Mouse (Mus musculus) erythroblast, embryonic 14.5 days (primary cell): ENCODE results near the gene Ctc1.

Experiments used
- GATA1 ChIP-seq: IDR thresholded peaks from 2 replicates; pipeline ENCODE4 v1.6.1; 2012; ENCODE audit warnings: low read length, inconsistent platforms, mixed read lengths
- TAL1 ChIP-seq: IDR thresholded peaks from 3 replicates; pipeline ENCODE4 v1.6.1; 2012; ENCODE audit warnings: low read length, inconsistent platforms, mixed read lengths

DNA sequence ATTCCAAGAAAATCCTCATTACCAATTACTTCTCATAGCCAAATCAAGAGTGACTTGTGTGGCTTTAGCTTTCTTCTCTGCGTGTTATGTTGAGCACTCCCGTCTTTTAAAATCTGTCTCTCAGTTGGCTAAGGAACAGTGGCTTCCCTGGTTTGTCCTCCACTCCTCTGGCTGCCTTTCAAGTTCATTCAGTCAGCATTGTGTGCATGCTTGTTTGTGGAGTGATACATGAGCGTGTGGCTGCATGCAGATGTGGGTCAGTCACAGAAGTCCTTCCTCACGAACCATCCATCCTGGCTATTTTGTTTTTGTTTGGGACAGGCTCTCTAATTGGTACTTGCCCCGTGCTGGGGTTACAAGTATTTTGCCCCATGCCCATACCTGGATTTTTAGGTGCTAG lies 60.9 kb downstream of the Ctc1 start:
- TF ChIP-seq TAL1 (no peak), GATA1 (no peak)
